Mouse (Mus musculus) cerebellum, adult 2 months (tissue): ENCODE data around the gene Mme.

Experiments used
- CTCF ChIP-seq: fragments of 200-500 bp; IDR thresholded peaks from 2 replicates; pipeline ENCODE4 v1.5.1; 2011; ENCODE audit warnings: low read depth, mild to moderate bottlenecking, control low read depth, low read length, moderate library complexity, borderline replicate concordance; ENCODE audit not compliant: insufficient read depth
- POLR2A ChIP-seq: fragments of 200-500 bp; IDR thresholded peaks from 2 replicates; pipeline ENCODE4 v1.6.1; 2011; ENCODE audit warnings: low read length, control low read depth, borderline replicate concordance; ENCODE audit not compliant: insufficient read depth

DNA sequence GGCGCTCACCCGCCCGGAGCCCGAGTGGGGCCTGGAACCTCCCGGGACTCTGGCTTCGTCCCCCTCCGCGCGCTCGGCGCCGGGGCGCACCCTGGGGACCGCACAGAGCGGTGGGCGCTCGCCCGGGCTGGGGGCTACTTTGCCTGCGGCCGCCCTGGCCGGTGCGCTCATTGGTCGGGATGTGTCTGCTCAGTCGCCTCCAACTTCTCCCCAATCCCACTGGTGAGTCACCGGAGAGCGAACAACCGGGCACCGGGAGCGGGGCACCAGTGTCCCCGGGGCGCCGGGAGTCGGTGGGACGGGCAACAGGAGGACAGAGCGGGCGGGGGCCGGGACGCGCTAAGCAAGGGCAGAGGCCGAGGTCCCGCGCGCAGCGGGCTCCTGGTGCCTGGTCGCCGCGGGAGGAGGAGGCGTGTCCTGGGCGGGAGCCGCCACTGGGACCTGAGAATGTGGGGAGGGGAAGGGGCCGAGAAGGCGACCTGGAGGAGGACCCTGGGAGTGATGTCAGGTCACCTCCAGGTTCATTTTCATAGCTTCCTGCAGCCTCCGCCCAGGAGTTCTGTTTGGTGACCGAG, 54.4 kb downstream of the Mme start:
- TF ChIP-seq CTCF = no peak
- no peak for TF ChIP-seq POLR2A
